Mouse (Mus musculus) bone marrow, adult 2 months (tissue): Measurements from ENCODE around the gene Olfr376. TPM values are rescaled to one million over a fixed set of nuclear protein-coding genes. Genes with fewer than 3 reads are reported as not detected.

Source experiments
- H3K27ac ChIP-seq: fragments of 200-500 bp; 2 replicates; pipeline ENCODE4 v1.5.1; 2012; ENCODE audit warnings: low read depth, mild to moderate bottlenecking, control low read depth, inconsistent platforms, low read length; ENCODE audit not compliant: control insufficient read depth, poor library complexity, insufficient read depth
- H3K4me1 ChIP-seq: fragments of 200-500 bp; 2 replicates; pipeline ENCODE4 v1.6.1; 2011; ENCODE audit warnings: low read length; ENCODE audit not compliant: control insufficient read depth, insufficient read depth
- H3K4me3 ChIP-seq: fragments of 200-500 bp; replicated peaks from 2 replicates; pipeline ENCODE3; 2011; ENCODE audit warnings: mild to moderate bottlenecking, low read depth, low read length, control low read depth; ENCODE audit not compliant: control insufficient read depth
- CTCF ChIP-seq: fragments of 200-500 bp; IDR thresholded peaks from 2 replicates; pipeline ENCODE4 v1.5.1; 2011; ENCODE audit warnings: low read length, control low read depth; ENCODE audit not compliant: control insufficient read depth, insufficient read depth
- POLR2A ChIP-seq: fragments of 200-500 bp; IDR thresholded peaks from 2 replicates; pipeline ENCODE4 v1.6.1; 2011; ENCODE audit warnings: low read depth, mild to moderate bottlenecking, control low read depth, low read length, borderline replicate concordance; ENCODE audit not compliant: control insufficient read depth
- WGBS: fragments of 180-500 bp; shearing (Covaris S2); methylation state at CpG from one replicate; pipeline ENCODE4 v1.1.7; 2018; 5-methylcytosine and 5-hydroxymethylcytosine counted together
- polyA plus RNA-seq: library from polyadenylated mRNA; stranded (reverse); fragments of >200 nt; gene quantifications from 2 replicates; pipeline ENCODE4 v1.2.4, GENCODE M21; 2011; ENCODE audit warnings: low replicate concordance; ENCODE audit not compliant: missing spikeins, insufficient read depth, insufficient read length

The Olfr376 gene
- not detected in 2 replicates for polyA plus RNA-seq

DNA sequence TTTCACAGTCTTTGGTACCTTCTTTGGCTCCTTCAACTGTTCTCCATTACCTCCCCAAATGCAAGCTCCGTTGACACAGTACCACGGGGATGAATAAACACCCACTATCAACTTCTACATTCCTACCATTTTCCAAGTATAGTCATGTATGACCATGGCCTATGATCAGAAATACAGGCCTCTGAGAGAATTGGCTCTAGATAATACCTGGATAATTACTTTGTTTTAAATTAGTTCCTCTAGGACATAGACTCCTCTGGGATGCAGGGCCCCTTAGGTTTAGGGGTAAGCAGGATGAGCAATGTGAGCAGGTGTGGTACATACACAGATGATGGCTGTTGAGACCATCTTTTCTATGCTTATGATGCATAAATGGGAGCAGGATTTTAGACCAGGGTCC lies at the start of gene Olfr376:
Gene Olfr376, plus strand, starts transcription at position 301 of the 400 bp plus-strand sequence.
- no peaks in the 10 kb centered on the region for H3K4me1 ChIP-seq
- TF ChIP-seq POLR2A (no peak), CTCF (no peak)
- no peak within 1 kb of the TSS for H3K4me3 ChIP-seq
- WGBS, result 71% methylated on average over 2 of the region's 2 CpGs
- no peak within 1 kb of the TSS for H3K27ac ChIP-seq

- Histone ChIP-seq H3K4me3 (no peak overlapping the region), H3K4me1 (no peaks in the 10 kb centered on the region), H3K27ac (no peak overlapping the region)
- no peak for TF ChIP-seq CTCF
- no peak for TF ChIP-seq POLR2A
- WGBS, result 59% methylated on average over 9 of the region's 9 CpGs
Observed at GRCm38 (mm10) chr11:73323906-73324830, 46.9 kb upstream of the Olfr376 start.

- H3K4me3 ChIP-seq, result no peak overlapping the region
- no peaks in the 10 kb centered on the region for H3K4me1 ChIP-seq
- WGBS, result 16% methylated on average over 12 of the region's 12 CpGs
- no peak for TF ChIP-seq POLR2A
- TF ChIP-seq CTCF, result no peak
- no peak overlapping the region for H3K27ac ChIP-seq
Observed at GRCm38 (mm10) chr11:73326485-73326886, 44.6 kb upstream of the Olfr376 start.

DNA sequence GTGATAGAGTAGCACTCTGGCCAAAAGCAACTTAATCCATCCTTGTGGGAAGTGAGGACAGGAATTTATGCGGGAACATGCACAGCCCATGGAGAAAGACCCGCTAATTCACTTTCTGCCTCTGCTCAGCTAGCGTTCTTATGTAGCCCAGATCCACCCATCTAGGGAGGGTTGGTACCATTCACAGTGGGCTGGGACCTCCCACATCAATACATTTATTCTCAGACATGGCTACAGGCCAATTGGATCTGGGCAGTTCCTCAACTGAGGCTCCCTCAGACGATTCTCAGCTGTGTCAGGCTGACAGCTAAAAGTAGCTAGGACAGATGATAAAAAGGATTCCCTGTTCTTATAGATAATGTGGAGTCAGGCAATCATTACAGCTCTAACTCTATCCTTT lies 43.7 kb upstream of the Olfr376 start:
- TF ChIP-seq POLR2A (no peak), CTCF (no peak)
- H3K27ac ChIP-seq, result no peak overlapping the region
- no peak overlapping the region for H3K4me3 ChIP-seq
- WGBS, result 68% methylated on average over 4 of the region's 4 CpGs
- H3K4me1 ChIP-seq, result no peaks in the 10 kb centered on the region

DNA sequence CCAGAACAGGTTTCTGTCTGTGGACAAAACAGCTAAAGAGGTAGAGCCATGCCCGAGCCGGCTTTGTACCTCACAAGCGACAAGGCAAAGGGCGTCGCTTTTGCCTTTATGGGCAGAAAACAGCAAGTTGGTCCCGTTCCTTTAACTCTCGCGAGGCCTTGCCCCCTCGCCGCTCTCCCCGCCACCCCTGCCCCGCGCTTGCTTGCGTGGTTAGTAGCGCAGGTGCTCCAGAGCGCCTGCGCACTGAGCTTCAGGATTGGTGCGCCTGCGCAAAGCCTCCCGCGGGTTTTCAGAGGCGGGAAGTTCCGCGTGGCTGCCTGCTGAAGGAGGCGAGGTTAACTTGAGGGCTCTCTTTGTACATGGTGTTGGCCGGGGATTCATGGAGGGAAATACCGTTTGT lies 41.6 kb upstream of the Olfr376 start, which contains the start of the genes Aspa, Gm49340 and Spata22:
Gene Aspa, minus strand, starts transcription at position 155 of the 400 bp plus-strand sequence.
Gene Gm49340, plus strand, starts transcription at position 300 of the 400 bp plus-strand sequence.
Gene Spata22, plus strand, starts transcription at position 300 of the 400 bp plus-strand sequence.
- H3K27ac ChIP-seq, result no peak within 1 kb of the TSS
- H3K4me3 ChIP-seq, result no peak within 1 kb of the TSS
- WGBS, result 83% methylated on average over 27 of the region's 27 CpGs
- H3K4me1 ChIP-seq, result no peaks in the 10 kb centered on the region
- no peak for TF ChIP-seq CTCF
- TF ChIP-seq POLR2A, result no peak

GRCm38 (mm10) chr11:73333357-73333756 lies 37.7 kb upstream of the Olfr376 start:
- 71% methylated on average over 2 of the region's 2 CpGs for WGBS
- H3K4me1 ChIP-seq, result no peaks in the 10 kb centered on the region
- H3K27ac ChIP-seq, result no peak overlapping the region
- no peak overlapping the region for H3K4me3 ChIP-seq
- TF ChIP-seq CTCF, result no peak
- no peak for TF ChIP-seq POLR2A

GRCm38 (mm10) chr11:73336919-73337318 lies 34.1 kb upstream of the Olfr376 start:
- Histone ChIP-seq H3K27ac (no peak overlapping the region), H3K4me3 (no peak overlapping the region), H3K4me1 (no peaks in the 10 kb centered on the region)
- TF ChIP-seq POLR2A (no peak), CTCF (no peak)
- WGBS, result 72% methylated on average over 4 of the region's 4 CpGs

DNA sequence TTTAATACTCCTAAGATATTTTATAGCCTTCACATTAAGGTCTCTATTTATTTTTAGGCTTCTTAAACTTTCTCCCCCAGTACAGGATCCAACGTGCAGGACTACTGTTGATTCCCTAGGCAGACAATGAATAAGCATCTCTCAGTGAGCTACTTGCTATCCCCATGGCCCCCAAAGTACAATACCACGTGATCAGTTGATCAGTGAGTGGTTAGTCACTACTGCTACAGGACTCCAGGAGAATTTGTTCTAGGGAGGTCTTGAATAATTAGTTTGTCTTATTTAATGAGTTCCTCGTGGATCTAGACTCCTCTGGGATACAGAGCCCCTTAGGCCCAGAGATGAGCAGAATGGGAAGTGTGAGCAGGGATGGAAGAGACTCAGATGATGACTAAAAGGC lies 20.6 kb upstream of the Olfr376 start, which contains the start of gene Olfr20:
Gene Olfr20, plus strand, starts transcription at position 301 of the 400 bp plus-strand sequence.
- Histone ChIP-seq H3K4me1 (no peaks in the 10 kb centered on the region), H3K4me3 (no peak within 1 kb of the TSS), H3K27ac (no peak within 1 kb of the TSS)
- WGBS, result 41% methylated on average over 3 of the region's 3 CpGs
- TF ChIP-seq POLR2A (no peak), CTCF (no peak)

DNA sequence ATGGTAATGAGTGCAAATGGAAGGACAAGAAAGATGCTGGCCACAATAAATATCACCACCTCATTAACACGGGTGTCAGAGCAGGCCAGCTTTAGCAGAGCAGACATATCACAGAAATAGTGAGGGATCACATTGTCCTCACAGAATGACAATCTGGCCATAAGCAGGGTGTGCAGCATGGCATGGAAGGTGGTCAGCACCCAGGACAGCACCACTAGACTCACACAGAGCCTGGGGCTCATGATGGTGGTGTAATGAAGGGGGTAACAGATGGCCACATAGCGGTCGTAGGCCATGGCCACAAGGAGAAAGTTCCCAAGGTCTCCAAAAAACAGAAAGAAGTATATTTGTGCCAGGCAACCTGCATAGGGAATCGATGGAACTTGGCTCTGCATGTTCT lies 24.3 kb downstream of the Olfr376 start:
- H3K4me3 ChIP-seq, result no peak overlapping the region
- 60% methylated on average over 4 of the region's 4 CpGs for WGBS
- no peak for TF ChIP-seq CTCF
- no peak for TF ChIP-seq POLR2A
- no peak overlapping the region for H3K27ac ChIP-seq
- no peaks in the 10 kb centered on the region for H3K4me1 ChIP-seq
